Mouse (Mus musculus) heart, adult 11 months (tissue): ENCODE measurements around the gene Tdrkh.

ENCODE experiments used
- DNase-seq: peaks from one replicate; pipeline ENCODE4 v3.0.0; 2022

The Tdrkh gene

GRCm38 (mm10) chr3:94413031-94413679, at the start of gene Tdrkh:
Gene Tdrkh (plus strand): TSS chr3:94413273.
- peak; percentile 100 for DNase-seq

- DNase-seq, result no peak
These were observed 49.6 kb upstream of the Tdrkh start for GRCm38 (mm10) chr3:94363291-94364153.

- peak; percentile 90 for DNase-seq
These were observed 48.9 kb upstream of the Tdrkh start for GRCm38 (mm10) chr3:94364154-94364526.

GRCm38 (mm10) chr3:94366761-94367160, 46.3 kb upstream of the Tdrkh start:
- peak; percentile 93 for DNase-seq

GRCm38 (mm10) chr3:94367511-94367910, 45.6 kb upstream of the Tdrkh start:
- no peak for DNase-seq

GRCm38 (mm10) chr3:94368631-94369030, 44.4 kb upstream of the Tdrkh start:
- DNase-seq, result no peak

- no peak for DNase-seq
These were observed 43.4 kb upstream of the Tdrkh start for GRCm38 (mm10) chr3:94369709-94370108.

- peak; percentile 99 for DNase-seq
These were observed 41.4 kb upstream of the Tdrkh start for GRCm38 (mm10) chr3:94371637-94372036.

- no peak for DNase-seq
These were observed 41.0 kb upstream of the Tdrkh start for GRCm38 (mm10) chr3:94372038-94372437.

- DNase-seq, result peak; percentile 98
These were observed 40.4 kb upstream of the Tdrkh start, which contains the start of gene Rorc for GRCm38 (mm10) chr3:94372641-94373040. Gene Rorc (plus strand): TSS chr3:94372794.

- DNase-seq, result peak; percentile 91
These were observed 40.0 kb upstream of the Tdrkh start for GRCm38 (mm10) chr3:94373090-94373489.

GRCm38 (mm10) chr3:94373597-94374011, 39.5 kb upstream of the Tdrkh start:
- peak; percentile 90 for DNase-seq

- no peak for DNase-seq
These were observed 38.4 kb upstream of the Tdrkh start for GRCm38 (mm10) chr3:94374636-94375035.

- no peak for DNase-seq
These were observed 37.9 kb upstream of the Tdrkh start for GRCm38 (mm10) chr3:94375146-94375545.

GRCm38 (mm10) chr3:94375861-94376260, 37.2 kb upstream of the Tdrkh start:
- DNase-seq, result no peak

- DNase-seq, result peak; percentile 87
These were observed 35.8 kb upstream of the Tdrkh start for GRCm38 (mm10) chr3:94377028-94377923.

- DNase-seq, result no peak
These were observed 33.1 kb upstream of the Tdrkh start for GRCm38 (mm10) chr3:94379831-94380510.

- no peak for DNase-seq
These were observed 30.8 kb upstream of the Tdrkh start for GRCm38 (mm10) chr3:94382308-94382707.

- no peak for DNase-seq
These were observed 29.6 kb upstream of the Tdrkh start for GRCm38 (mm10) chr3:94383476-94383875.

GRCm38 (mm10) chr3:94386671-94387070, 26.4 kb upstream of the Tdrkh start:
- DNase-seq, result no peak

GRCm38 (mm10) chr3:94387391-94387790, 25.7 kb upstream of the Tdrkh start:
- no peak for DNase-seq

- DNase-seq, result no peak
These were observed 25.0 kb upstream of the Tdrkh start for GRCm38 (mm10) chr3:94388047-94388446.
